Mouse (Mus musculus): ENCODE results near the gene Sin3a. TPM values are rescaled to one million over a fixed set of nuclear protein-coding genes. Genes with fewer than 3 reads are reported as not detected.

Gene Sin3a
- polyA plus RNA-seq, 1 experiment from 2014 or later, result 20.6 TPM

DNA sequence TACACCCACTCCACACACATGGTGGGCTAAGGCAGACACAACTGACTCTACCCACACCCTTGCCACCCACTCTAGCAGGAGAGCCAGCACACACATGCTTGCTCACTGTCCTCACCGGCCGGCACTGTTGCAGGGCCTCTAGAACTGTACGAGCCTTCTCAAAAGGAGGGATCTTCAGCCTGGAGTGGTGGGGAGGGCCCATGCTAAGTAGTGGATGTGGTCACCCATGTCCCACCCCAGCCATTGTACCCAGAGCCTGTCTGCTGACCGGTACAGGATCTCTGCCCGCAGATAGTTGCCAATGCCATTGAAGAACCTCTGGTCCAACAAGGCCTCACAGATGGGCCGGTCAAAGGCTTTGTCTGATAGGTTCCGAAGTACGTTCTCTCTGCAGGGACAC is 73.0 kb downstream of the Sin3a start:
- no peaks in the 10 kb centered on the region for H3K27me3 ChIP-seq (ENCODE audit: control insufficient read depth, insufficient read depth, low read length)
- H3K27ac ChIP-seq (ENCODE audit: low read length), result no peak overlapping the region
- no peaks in the 10 kb centered on the region for H3K9me3 ChIP-seq (replicated peaks; ENCODE audit: control insufficient read depth, low read length)
- no peak overlapping the region for H3K4me3 ChIP-seq (ENCODE audit: low read length)
- H3K4me2 ChIP-seq (ENCODE audit: low read depth, low read length), result no peak overlapping the region
- no peak overlapping the region for H3K9ac ChIP-seq (ENCODE audit: low read length)
- H3K4me1 ChIP-seq (ENCODE audit: control insufficient read depth, insufficient read depth, low read length), result peaks cover 10% of the 10 kb centered on the region
- WGBS, result 88% methylated on average over 8 of the region's 8 CpGs
- peaks cover 12% of the 10 kb centered on the region for H3K36me3 ChIP-seq (ENCODE audit: control insufficient read depth, insufficient read depth)
- no peak for ATAC-seq (replicated peaks; ENCODE audit: extremely low read depth, insufficient read depth, low FRiP score)

DNA sequence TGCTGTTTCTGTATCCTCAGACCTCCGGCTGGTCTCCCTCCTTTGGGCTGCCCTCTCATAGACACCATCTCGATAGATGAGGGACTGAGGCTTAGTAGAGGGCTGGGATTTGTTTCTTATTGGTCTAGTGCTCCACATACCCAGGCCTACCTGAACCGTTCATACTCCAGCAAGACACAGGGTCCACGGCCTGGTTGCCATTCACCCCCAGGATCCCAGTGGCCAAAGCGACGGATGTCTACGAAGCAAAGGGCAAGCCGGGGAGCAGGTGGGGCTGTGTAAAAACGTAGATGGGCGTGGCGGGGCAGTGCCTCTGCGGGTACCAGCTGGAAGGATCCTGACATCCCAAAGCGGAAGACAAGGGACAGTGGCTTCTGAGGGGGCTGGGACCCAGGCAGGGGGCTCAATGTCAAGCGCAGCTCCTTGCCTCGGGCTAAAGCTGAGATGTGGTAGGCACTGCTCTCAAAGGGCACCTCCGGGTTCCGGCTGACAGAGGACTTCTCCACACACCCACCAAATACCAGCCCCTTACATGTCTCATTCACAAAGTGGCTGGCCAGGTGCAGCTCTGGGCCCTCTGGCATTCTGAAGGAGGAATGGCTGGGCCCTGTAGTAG is 74.7 kb downstream of the Sin3a start:
- Histone ChIP-seq H3K4me1 (ENCODE audit: control insufficient read depth, insufficient read depth, low read length) (peaks cover 10% of the 10 kb centered on the region), H3K36me3 (ENCODE audit: control insufficient read depth, insufficient read depth) (peaks cover 3% of the 10 kb centered on the region), H3K9me3 (replicated peaks; ENCODE audit: control insufficient read depth, low read length) (no peaks in the 10 kb centered on the region), H3K4me3 (ENCODE audit: low read length) (no peak overlapping the region), H3K9ac (ENCODE audit: low read length) (no peak overlapping the region), H3K27me3 (ENCODE audit: control insufficient read depth, insufficient read depth, low read length) (no peaks in the 10 kb centered on the region), H3K4me2 (ENCODE audit: low read depth, low read length) (no peak overlapping the region), H3K27ac (ENCODE audit: low read length) (no peak overlapping the region)
- 85% methylated on average over 17 of the region's 17 CpGs for WGBS
- no peak for ATAC-seq (replicated peaks; ENCODE audit: extremely low read depth, insufficient read depth, low FRiP score)

DNA sequence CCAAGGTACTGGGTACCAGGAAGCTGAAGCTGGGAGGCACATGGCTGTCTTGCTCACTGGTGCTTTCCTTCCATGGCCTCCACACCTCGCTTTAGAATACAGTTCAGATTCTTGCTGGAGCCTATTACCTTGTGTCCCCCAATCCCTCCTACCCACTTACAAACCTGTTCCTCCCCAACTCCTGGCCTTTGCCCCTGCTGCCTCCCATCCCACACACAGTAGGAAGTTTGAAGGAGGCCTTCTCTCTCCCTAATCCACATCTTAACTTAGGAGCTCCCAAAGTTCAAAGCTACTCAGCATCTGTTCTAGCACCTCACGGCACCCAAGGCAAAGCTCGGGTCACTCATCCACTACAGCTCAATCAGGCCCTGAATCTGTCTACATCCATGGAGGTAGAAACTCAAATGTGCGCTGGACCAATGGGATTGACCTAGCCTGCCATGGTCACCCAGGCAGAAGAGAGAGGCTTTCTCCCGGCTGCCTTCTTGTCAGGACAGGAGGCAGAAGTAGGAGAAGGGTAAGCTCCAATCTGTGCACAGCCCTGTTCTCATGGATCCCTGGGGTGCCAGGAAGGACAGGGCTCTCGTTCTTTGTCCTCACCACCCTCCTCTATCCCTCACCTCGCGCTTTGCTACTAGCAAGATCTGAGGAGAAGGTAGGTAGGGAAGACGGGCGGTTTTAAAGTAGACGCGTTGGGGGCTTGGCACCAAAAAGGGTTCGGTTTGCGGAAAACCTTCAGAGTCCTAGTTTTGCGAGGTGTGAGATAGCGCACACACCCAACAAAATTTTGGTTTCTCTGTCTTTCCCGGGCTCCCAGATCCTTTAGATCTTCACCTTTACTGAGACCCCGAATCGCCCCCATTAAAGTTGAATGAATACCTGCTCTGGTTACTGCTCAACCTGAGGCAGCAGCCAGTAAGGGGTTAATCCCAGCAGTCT is 75.6 kb downstream of the Sin3a start:
- Histone ChIP-seq H3K9me3 (replicated peaks; ENCODE audit: control insufficient read depth, low read length) (no peaks in the 10 kb centered on the region), H3K9ac (ENCODE audit: low read length) (peak overlapping the region; percentile 81), H3K36me3 (ENCODE audit: control insufficient read depth, insufficient read depth) (peaks cover under 1% of the 10 kb centered on the region; the same call in 1 of the 2 replicates), H3K4me2 (ENCODE audit: low read depth, low read length) (peak overlapping the region; percentile 72), H3K27ac (ENCODE audit: low read length) (peak overlapping the region; percentile 91), H3K27me3 (ENCODE audit: control insufficient read depth, insufficient read depth, low read length) (no peaks in the 10 kb centered on the region), H3K4me1 (ENCODE audit: control insufficient read depth, insufficient read depth, low read length) (peaks cover 10% of the 10 kb centered on the region), H3K4me3 (ENCODE audit: low read length) (peak overlapping the region; percentile 60)
- 7% methylated on average over 19 of the region's 19 CpGs for WGBS
- no peak for ATAC-seq (replicated peaks; ENCODE audit: extremely low read depth, insufficient read depth, low FRiP score)

DNA sequence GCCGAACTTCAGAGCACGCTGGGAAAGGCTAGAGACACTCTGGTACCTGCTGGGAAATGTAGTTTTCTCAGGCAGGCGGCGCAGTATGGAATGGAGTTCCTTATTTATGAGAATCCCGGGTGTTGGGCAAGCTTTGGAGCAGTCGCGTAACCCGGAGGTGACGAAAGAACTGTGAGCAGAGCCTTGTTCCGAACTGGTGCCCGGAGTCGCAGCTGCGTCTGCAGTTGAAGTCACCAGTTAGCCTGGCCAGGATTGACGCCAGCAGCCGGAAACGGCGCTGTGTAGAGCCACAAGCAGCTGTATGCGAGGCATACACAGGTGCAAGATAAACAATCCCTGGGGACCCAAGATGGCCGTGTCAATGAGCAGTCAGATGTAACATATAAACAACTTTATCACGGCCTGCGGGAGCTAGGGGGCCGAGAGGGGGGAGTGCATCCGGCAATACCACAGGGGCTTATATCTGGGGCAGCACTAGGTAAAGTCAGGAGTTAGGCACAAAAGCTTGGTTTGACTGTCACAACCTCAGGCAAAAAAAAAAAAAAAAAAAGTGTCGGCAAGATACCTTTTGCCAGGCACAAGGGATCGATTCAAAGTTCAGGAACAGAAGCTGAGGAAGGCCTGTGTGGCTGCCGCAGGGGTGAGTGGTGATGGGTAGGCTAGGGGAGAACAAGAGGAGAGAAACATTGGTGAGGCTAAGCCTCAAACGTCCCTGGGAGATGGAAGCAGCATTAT is 76.5 kb downstream of the Sin3a start, which contains the start of gene Neil1:
Gene Neil1 (minus strand): TSS at position 162 of the 735 bp plus-strand sequence.
- ATAC-seq (replicated peaks; ENCODE audit: extremely low read depth, insufficient read depth, low FRiP score), result peak; percentile 90
- no peaks in the 10 kb centered on the region for H3K9me3 ChIP-seq (replicated peaks; ENCODE audit: control insufficient read depth, low read length)
- no peaks in the 10 kb centered on the region for H3K27me3 ChIP-seq (ENCODE audit: control insufficient read depth, insufficient read depth, low read length)
- H3K36me3 ChIP-seq (ENCODE audit: control insufficient read depth, insufficient read depth), result no peaks in the 10 kb centered on the region
- H3K4me2 ChIP-seq (ENCODE audit: low read depth, low read length), result peak within 1 kb of the TSS; percentile 72
- H3K4me3 ChIP-seq (ENCODE audit: low read length), result peak within 1 kb of the TSS; percentile 60
- peak within 1 kb of the TSS; percentile 81 for H3K9ac ChIP-seq (ENCODE audit: low read length)
- peak within 1 kb of the TSS; percentile 91 for H3K27ac ChIP-seq (ENCODE audit: low read length)
- 1% methylated on average over 27 of the region's 27 CpGs for WGBS
- H3K4me1 ChIP-seq (ENCODE audit: control insufficient read depth, insufficient read depth, low read length), result peaks cover 10% of the 10 kb centered on the region

DNA sequence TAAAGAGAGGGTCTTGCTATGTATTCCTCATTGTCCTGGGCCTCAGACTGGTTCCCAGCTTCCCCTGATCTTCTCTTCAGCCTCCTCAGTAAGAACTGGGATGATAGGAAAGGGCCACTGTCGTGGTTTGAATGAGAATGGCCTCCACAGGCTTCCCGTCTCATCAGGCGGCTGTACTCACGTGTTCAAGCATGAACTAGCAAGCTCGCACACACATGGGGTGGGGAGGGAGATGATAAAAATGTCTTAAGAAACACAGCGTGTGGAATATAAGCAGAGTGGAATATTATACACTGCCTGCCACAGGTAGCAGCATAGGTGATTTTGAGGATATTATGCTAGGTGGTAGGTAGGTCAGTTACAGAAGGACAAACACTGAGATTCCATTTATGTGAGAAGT is 77.2 kb downstream of the Sin3a start:
- Histone ChIP-seq H3K9ac (ENCODE audit: low read length) (no peak overlapping the region; the same call in 1 of the 2 replicates), H3K36me3 (ENCODE audit: control insufficient read depth, insufficient read depth) (no peaks in the 10 kb centered on the region), H3K27me3 (ENCODE audit: control insufficient read depth, insufficient read depth, low read length) (no peaks in the 10 kb centered on the region), H3K27ac (ENCODE audit: low read length) (no peak overlapping the region), H3K4me1 (ENCODE audit: control insufficient read depth, insufficient read depth, low read length) (peaks cover 10% of the 10 kb centered on the region), H3K9me3 (replicated peaks; ENCODE audit: control insufficient read depth, low read length) (no peaks in the 10 kb centered on the region), H3K4me2 (ENCODE audit: low read depth, low read length) (peak overlapping the region; percentile 72), H3K4me3 (ENCODE audit: low read length) (no peak overlapping the region)
- WGBS, result 72% methylated on average over 6 of the region's 6 CpGs
- no peak for ATAC-seq (replicated peaks; ENCODE audit: extremely low read depth, insufficient read depth, low FRiP score)

DNA sequence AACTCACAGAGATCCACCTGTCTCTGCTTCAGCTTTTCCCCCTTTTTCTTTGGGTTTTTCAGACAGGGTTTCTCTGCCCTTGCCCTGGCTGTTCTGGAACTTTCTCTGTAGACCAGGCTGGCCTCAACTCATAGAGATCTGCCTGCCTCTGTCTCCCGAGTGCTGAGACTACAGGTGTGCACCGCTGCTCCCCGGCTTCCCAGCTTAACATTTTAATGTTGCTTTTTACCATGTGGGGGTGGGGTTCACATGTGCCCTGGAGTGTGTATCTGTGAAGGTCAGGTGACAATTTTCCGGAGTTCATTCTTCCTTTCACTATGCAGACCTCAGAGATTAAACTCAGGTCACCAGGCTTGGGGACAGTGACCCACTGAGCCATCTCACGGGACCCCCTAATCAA is 78.4 kb downstream of the Sin3a start:
- H3K27ac ChIP-seq (ENCODE audit: low read length), result no peak overlapping the region
- no peak overlapping the region for H3K9ac ChIP-seq (ENCODE audit: low read length)
- peaks cover under 1% of the 10 kb centered on the region; the same call in 1 of the 2 replicates for H3K36me3 ChIP-seq (ENCODE audit: control insufficient read depth, insufficient read depth)
- H3K4me1 ChIP-seq (ENCODE audit: control insufficient read depth, insufficient read depth, low read length), result peaks cover 10% of the 10 kb centered on the region
- no peaks in the 10 kb centered on the region for H3K9me3 ChIP-seq (replicated peaks; ENCODE audit: control insufficient read depth, low read length)
- 72% methylated on average over 5 of the region's 5 CpGs for WGBS
- no peaks in the 10 kb centered on the region for H3K27me3 ChIP-seq (ENCODE audit: control insufficient read depth, insufficient read depth, low read length)
- no peak for ATAC-seq (replicated peaks; ENCODE audit: extremely low read depth, insufficient read depth, low FRiP score)
- H3K4me3 ChIP-seq (ENCODE audit: low read length), result no peak overlapping the region
- H3K4me2 ChIP-seq (ENCODE audit: low read depth, low read length), result no peak overlapping the region

DNA sequence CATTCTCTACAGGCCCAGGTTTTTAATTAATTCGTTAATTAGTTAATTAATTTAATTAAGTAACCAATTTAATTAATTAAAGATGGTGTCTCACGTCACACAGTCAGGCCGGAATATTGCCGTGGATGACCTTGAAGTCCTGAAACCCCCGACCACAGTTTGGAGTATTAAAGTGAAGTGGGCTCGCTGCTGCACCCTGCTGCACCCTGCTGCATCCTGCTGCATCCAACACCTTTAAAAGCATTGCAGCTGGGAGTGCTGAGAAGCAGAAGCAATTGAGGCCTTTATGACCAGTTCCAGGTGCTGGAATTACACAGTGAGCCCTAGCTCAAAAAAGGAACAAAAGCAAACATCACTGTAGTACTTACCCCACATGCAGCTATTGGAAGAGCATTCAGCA is 80.5 kb downstream of the Sin3a start:
- ATAC-seq (replicated peaks; ENCODE audit: extremely low read depth, insufficient read depth, low FRiP score), result no peak
- no peak overlapping the region for H3K4me3 ChIP-seq (ENCODE audit: low read length)
- H3K4me2 ChIP-seq (ENCODE audit: low read depth, low read length), result no peak overlapping the region
- no peaks in the 10 kb centered on the region for H3K27me3 ChIP-seq (ENCODE audit: control insufficient read depth, insufficient read depth, low read length)
- peaks cover 7% of the 10 kb centered on the region for H3K4me1 ChIP-seq (ENCODE audit: control insufficient read depth, insufficient read depth, low read length)
- H3K9ac ChIP-seq (ENCODE audit: low read length), result no peak overlapping the region
- H3K9me3 ChIP-seq (replicated peaks; ENCODE audit: control insufficient read depth, low read length), result no peaks in the 10 kb centered on the region
- peaks cover 5% of the 10 kb centered on the region; the same call in 1 of the 2 replicates for H3K36me3 ChIP-seq (ENCODE audit: control insufficient read depth, insufficient read depth)
- no peak overlapping the region for H3K27ac ChIP-seq (ENCODE audit: low read length)
- 48% methylated on average over 6 of the region's 6 CpGs for WGBS

DNA sequence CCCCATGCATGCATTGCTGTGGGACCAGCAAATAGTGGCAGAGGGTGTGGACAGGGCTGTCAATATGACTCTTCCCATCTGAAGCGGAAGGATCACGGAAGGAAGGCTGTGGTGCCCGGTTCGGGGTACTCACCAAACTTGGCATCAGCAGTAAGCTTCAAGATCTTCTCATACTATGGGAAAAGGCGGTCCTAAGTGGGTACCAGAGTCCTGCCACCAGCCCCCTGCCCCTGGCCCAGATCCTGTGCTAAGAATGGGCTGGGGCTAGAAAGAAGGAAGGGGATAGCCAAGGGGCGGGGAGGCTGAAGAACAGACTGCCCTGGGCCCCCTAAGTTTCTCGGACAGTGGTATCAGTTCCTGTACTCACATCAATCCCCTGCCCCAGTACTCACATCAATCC is 84.5 kb downstream of the Sin3a start:
- ATAC-seq (replicated peaks; ENCODE audit: extremely low read depth, insufficient read depth, low FRiP score), result no peak
- no peak overlapping the region for H3K27ac ChIP-seq (ENCODE audit: low read length)
- 86% methylated on average over 7 of the region's 7 CpGs for WGBS
- H3K27me3 ChIP-seq (ENCODE audit: control insufficient read depth, insufficient read depth, low read length), result no peaks in the 10 kb centered on the region
- H3K4me2 ChIP-seq (ENCODE audit: low read depth, low read length), result no peak overlapping the region
- H3K36me3 ChIP-seq (ENCODE audit: control insufficient read depth, insufficient read depth), result peaks cover 5% of the 10 kb centered on the region; the same call in 1 of the 2 replicates
- H3K4me3 ChIP-seq (ENCODE audit: low read length), result no peak overlapping the region
- H3K9ac ChIP-seq (ENCODE audit: low read length), result no peak overlapping the region
- peaks cover 7% of the 10 kb centered on the region for H3K4me1 ChIP-seq (ENCODE audit: control insufficient read depth, insufficient read depth, low read length)
- H3K9me3 ChIP-seq (replicated peaks; ENCODE audit: control insufficient read depth, low read length), result no peaks in the 10 kb centered on the region

Data from heart, embryonic 16.5 days (tissue).